Mouse (Mus musculus) erythroblast, embryonic 14.5 days (primary cell): ENCODE results near the gene Fam234a. TPM values are rescaled to one million over a fixed set of nuclear protein-coding genes. Genes with fewer than 3 reads are reported as not detected.
"Not testable (repeated sequence)": the region's sequence is repeated elsewhere in the genome, so short reads cannot be mapped to it uniquely, and the experiment has no call there.

Source experiments
- H3K27me3 ChIP-seq: 2 replicates; pipeline ENCODE4 v1.6.1; 2012; ENCODE audit warnings: inconsistent platforms; ENCODE audit not compliant: control insufficient read depth
- H3K36me3 ChIP-seq: 2 replicates; pipeline ENCODE4 v1.6.1; 2012; ENCODE audit warnings: mild to moderate bottlenecking, inconsistent platforms; ENCODE audit not compliant: control insufficient read depth
- H3K4me1 ChIP-seq: 2 replicates; pipeline ENCODE4 v1.6.1; 2012; ENCODE audit warnings: inconsistent platforms; ENCODE audit not compliant: control insufficient read depth
- H3K4me3 ChIP-seq: replicated peaks from 2 replicates; pipeline ENCODE3; 2012; ENCODE audit warnings: moderate library complexity, mild to moderate bottlenecking, inconsistent platforms
- H3K9me3 ChIP-seq: 2 replicates; pipeline ENCODE4 v1.6.1; 2012; ENCODE audit warnings: low read length, inconsistent platforms, mixed read lengths; ENCODE audit not compliant: control insufficient read depth
- GATA1 ChIP-seq: IDR thresholded peaks from 2 replicates; pipeline ENCODE4 v1.6.1; 2012; ENCODE audit warnings: low read length, inconsistent platforms, mixed read lengths
- TAL1 ChIP-seq: IDR thresholded peaks from 3 replicates; pipeline ENCODE4 v1.6.1; 2012; ENCODE audit warnings: low read length, inconsistent platforms, mixed read lengths
- polyA plus RNA-seq: library from polyadenylated mRNA; stranded (reverse); fragments of >175 nt; gene quantifications from 2 replicates; pipeline ENCODE4 v1.2.3, GENCODE M21; 2012

Fam234a gene
- polyA plus RNA-seq, 1 experiment, result 0.09 TPM

- H3K4me1 ChIP-seq, result peaks cover 20% of the 10 kb centered on the region
- H3K36me3 ChIP-seq, result peaks cover 95% of the 10 kb centered on the region
- TF ChIP-seq GATA1, result no peak
- TF ChIP-seq TAL1, result no peak
- no peak overlapping the region for H3K4me3 ChIP-seq
- H3K9me3 ChIP-seq, result no peaks in the 10 kb centered on the region
- H3K27me3 ChIP-seq, result no peaks in the 10 kb centered on the region
Observed at GRCm38 (mm10) chr17:26192481-26193190, 51.4 kb downstream of the Fam234a start.

DNA sequence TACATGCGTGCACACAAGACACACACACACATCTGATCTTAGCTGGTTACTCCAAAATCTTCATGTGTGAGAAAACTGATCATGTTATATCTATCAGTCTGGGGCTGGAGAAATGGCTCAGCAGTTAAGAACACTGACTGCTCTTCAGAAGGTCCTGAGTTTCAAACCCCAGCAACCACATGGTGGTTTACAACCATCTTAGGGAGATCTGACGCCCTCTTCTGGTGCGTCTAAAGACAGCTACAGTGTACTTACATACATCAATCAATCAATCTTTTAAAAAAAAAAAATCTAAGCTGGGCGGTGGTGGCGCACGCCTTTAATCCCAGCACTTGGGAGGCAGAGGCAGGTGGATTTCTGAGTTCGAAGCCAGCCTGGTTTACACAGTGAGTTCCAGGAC is 52.6 kb downstream of the Fam234a start:
- H3K4me3 ChIP-seq, H3K4me1 ChIP-seq, H3K27me3 ChIP-seq, H3K9me3 ChIP-seq: not testable (repeated sequence)
- peaks cover 94% of the 10 kb centered on the region for H3K36me3 ChIP-seq

- no peaks in the 10 kb centered on the region for H3K4me1 ChIP-seq
- H3K27me3 ChIP-seq, result no peaks in the 10 kb centered on the region
- H3K9me3 ChIP-seq, result no peaks in the 10 kb centered on the region
- H3K36me3 ChIP-seq, result peaks cover 92% of the 10 kb centered on the region
- no peak for TF ChIP-seq TAL1
- TF ChIP-seq GATA1, result no peak
- no peak overlapping the region for H3K4me3 ChIP-seq
Observed at GRCm38 (mm10) chr17:26188091-26188805, 55.8 kb downstream of the Fam234a start.

DNA sequence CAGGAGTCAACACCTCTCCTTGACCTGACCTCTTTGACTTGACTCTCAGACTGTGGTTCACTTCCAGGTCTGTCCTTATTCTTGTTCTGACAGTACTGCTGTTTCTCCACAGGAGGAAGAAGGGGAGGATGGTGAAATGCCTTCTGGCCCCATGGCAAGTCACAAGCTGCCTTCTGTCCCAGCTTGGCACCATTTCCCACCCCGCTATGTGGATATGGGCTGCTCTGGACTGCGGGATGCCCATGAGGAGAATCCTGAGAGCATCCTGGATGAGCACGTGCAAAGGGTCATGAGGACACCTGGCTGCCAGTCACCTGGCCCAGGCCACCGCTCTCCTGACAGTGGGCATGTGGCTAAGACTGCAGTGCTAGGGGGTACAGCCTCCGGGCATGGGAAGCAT is 56.5 kb downstream of the Fam234a start:
- H3K36me3 ChIP-seq, result peaks cover 92% of the 10 kb centered on the region

DNA sequence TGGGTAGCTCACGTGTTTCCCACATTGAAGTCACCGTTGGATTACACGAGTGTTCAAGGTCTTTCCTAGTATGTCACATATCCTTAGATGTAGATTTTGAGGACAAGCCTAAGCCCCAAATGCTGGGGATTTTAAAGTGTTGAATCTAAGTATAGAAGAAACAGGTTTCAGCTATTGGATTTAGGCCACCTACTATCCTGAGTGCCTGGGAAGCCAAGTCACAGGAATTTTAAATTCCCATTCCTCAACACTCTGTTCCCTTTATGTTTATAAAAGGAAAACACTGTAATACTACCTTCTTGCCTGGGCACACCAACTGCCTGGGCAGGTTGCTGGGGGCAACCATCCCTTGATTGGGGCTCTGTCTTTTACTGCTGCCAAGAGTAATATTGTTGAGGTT is 62.9 kb downstream of the Fam234a start:
- no peaks in the 10 kb centered on the region for H3K4me1 ChIP-seq
- no peaks in the 10 kb centered on the region for H3K9me3 ChIP-seq
- no peak overlapping the region for H3K4me3 ChIP-seq
- H3K36me3 ChIP-seq, result peaks cover 55% of the 10 kb centered on the region
- TF ChIP-seq GATA1 (no peak), TAL1 (no peak)
- H3K27me3 ChIP-seq, result no peaks in the 10 kb centered on the region

More for the DNA sequence above, 56.5 kb downstream of the Fam234a start:
- Histone ChIP-seq H3K4me1 (no peaks in the 10 kb centered on the region), H3K4me3 (no peak overlapping the region), H3K27me3 (no peaks in the 10 kb centered on the region), H3K9me3 (no peaks in the 10 kb centered on the region)
- TF ChIP-seq GATA1, result no peak
- TF ChIP-seq TAL1, result no peak

- Histone ChIP-seq H3K4me1 (no peaks in the 10 kb centered on the region), H3K4me3 (no peak overlapping the region), H3K27me3 (no peaks in the 10 kb centered on the region), H3K9me3 (no peaks in the 10 kb centered on the region), H3K36me3 (peaks cover 52% of the 10 kb centered on the region)
- TF ChIP-seq TAL1 (no peak), GATA1 (no peak)
Observed at GRCm38 (mm10) chr17:26178611-26179010, 65.4 kb downstream of the Fam234a start.

GRCm38 (mm10) chr17:26175248-26175647 is 68.8 kb downstream of the Fam234a start:
- H3K36me3 ChIP-seq, result peaks cover 39% of the 10 kb centered on the region
- not testable (repeated sequence) for H3K4me1 ChIP-seq, H3K4me3 ChIP-seq, H3K9me3 ChIP-seq, H3K27me3 ChIP-seq

- Histone ChIP-seq H3K4me1 (peaks cover 5% of the 10 kb centered on the region; the same call in 1 of the 2 replicates), H3K4me3 (no peak overlapping the region), H3K9me3 (no peaks in the 10 kb centered on the region), H3K27me3 (no peaks in the 10 kb centered on the region), H3K36me3 (peaks cover 23% of the 10 kb centered on the region)
- no peak for TF ChIP-seq GATA1
- TF ChIP-seq TAL1, result no peak
Observed at GRCm38 (mm10) chr17:26168039-26168438, 76.0 kb downstream of the Fam234a start.

- H3K27me3 ChIP-seq, result no peaks in the 10 kb centered on the region
- H3K9me3 ChIP-seq, result no peaks in the 10 kb centered on the region
- H3K4me3 ChIP-seq, result no peak overlapping the region
- TF ChIP-seq GATA1 (no peak), TAL1 (no peak)
- peaks cover 15% of the 10 kb centered on the region for H3K36me3 ChIP-seq
- H3K4me1 ChIP-seq, result no peaks in the 10 kb centered on the region
Observed at GRCm38 (mm10) chr17:26162736-26163135, 81.3 kb downstream of the Fam234a start.

Other genes with a start within 250 kb of the Fam234a start
- 0.23 and 0.36 TPM in 2 replicates for gene Rab11fip3, start 174.7 kb downstream of the Fam234a start, polyA plus RNA-seq
- gene Decr2, start 153.9 kb downstream of the Fam234a start, polyA plus RNA-seq, result 0.02 TPM in 1 of 2 replicates, not detected in the other
- 5.5 and 9.0 TPM in 2 replicates for gene Nme4, start 148.6 kb downstream of the Fam234a start, polyA plus RNA-seq
- 0.21 and 0.31 TPM in 2 replicates for gene Tmem8, start 130.9 kb downstream of the Fam234a start, polyA plus RNA-seq
- gene Mrpl28, start 120.7 kb downstream of the Fam234a start, polyA plus RNA-seq, result 28.4 and 31.6 TPM in 2 replicates
- 3.2 and 3.3 TPM in 2 replicates for gene Axin1, start 105.6 kb downstream of the Fam234a start, polyA plus RNA-seq
- gene Pdia2, start 45.2 kb downstream of the Fam234a start, polyA plus RNA-seq, result 25.5 and 26.9 TPM in 2 replicates
- gene Rgs11, start 41.3 kb downstream of the Fam234a start, polyA plus RNA-seq, result 0.03 and 0.06 TPM in 2 replicates
- gene Arhgdig, start 36.5 kb downstream of the Fam234a start, polyA plus RNA-seq, result 4.3 and 5.1 TPM in 2 replicates
- gene Luc7l, start 8.7 kb upstream of the Fam234a start, polyA plus RNA-seq, result 2.9 and 3.2 TPM in 2 replicates
- not detected in 2 replicates for gene Neurl1b, start 170.6 kb upstream of the Fam234a start, polyA plus RNA-seq